In the genomic region with DNA sequence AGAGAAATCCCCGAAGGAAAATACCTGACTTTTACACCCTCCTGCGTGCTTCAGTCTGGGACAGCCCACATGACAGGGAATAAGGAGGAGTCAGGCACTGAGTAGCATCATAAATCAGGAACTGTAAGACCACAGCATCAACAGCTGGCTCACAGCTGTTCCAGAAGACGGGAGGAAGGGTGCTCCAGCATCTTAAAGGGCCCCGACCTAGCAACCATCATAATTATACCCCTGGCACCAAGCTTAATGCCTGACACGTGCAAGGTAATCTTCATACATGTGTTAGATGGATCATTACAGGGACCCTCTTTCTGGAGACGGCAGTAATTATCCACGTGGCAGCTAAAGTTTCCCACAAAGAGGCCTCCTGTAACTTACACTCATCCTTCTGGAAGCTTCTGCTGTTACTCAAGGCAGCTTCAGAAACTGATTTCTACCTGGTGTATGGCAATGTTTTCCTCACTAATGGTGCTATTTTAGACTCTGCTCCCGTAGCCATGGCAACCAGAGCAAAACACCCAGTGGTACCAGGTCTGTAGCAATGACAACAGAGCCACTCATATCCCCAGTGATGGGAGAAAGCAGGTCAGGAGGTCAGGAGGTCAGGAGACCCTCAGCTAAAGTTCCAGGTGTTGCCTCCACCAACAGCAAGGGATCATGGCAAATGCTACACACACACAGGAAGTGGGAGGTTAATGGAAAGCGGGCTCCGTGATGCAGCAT, we compare ENCODE assay signal across 9 mouse cellular contexts.
DNase-seq lines count a peak whose midpoint lies in the region; ATAC-seq and TF ChIP-seq lines count a peak whose summit lies in the region.
"Had no signal": no experiment of that assay in that cellular context is flagged by ENCODE, and none has a peak within 500 bp of the region (broad histone marks: within the 10 kb centered on the region; RNA-seq: fewer than 3 reads in every experiment).

No protein-coding gene starts in this region.

- no peaks in the 10 kb centered on the region for H3K27me3 ChIP-seq in heart, adult 2 months (ENCODE audit: control insufficient read depth, insufficient read depth, low read length)
- H3K27me3 ChIP-seq in heart, embryonic 12.5 days (replicated peaks), result no peaks in the 10 kb centered on the region
- H3K27me3 ChIP-seq in embryonic facial prominence, embryonic 14.5 days (replicated peaks; ENCODE audit: control insufficient read depth, insufficient read depth, low read length), result no peaks in the 10 kb centered on the region
- H3K27me3 ChIP-seq in midbrain, postnatal 0 days (ENCODE audit: insufficient read depth, low read length), result no peaks in the 10 kb centered on the region
- H3K27me3 ChIP-seq: hindbrain, embryonic 15.5 days had no signal

- H3K79me2 ChIP-seq in heart, adult 2 months (replicated peaks; ENCODE audit: control insufficient read depth, insufficient read depth, low read length), result no peaks in the 10 kb centered on the region

- no peak for TF ChIP-seq CTCF in heart, adult 2 months (IDR thresholded peaks at IDR 0.05)
- no peak for TF ChIP-seq CTCF in midbrain, postnatal 0 days (IDR thresholded peaks at IDR 0.05)

- no peak for TF ChIP-seq POLR2A in heart, adult 2 months (IDR thresholded peaks at IDR 0.05; ENCODE audit: insufficient read depth, low read depth, low read length)

- TF ChIP-seq EP300 in heart, adult 2 months (IDR thresholded peaks at IDR 0.05; ENCODE audit: insufficient read depth, low read depth, low read length), result no peak

- peak; percentile 13 to 23 for DNase-seq in heart, adult 2 months
- peak; percentile 73 for DNase-seq in embryonic facial prominence, embryonic 14.5 days (ENCODE audit: low spot score)
- peak; percentile 80 for DNase-seq in kidney, postnatal 10 days
- DNase-seq in midbrain, postnatal 0 days (ENCODE audit: low spot score), result peak; percentile 42
- DNase-seq in cerebellum, adult 9-10 months, result no peak
- DNase-seq in adrenal gland, adult 2 months, result no peak
- no peak for DNase-seq in left cerebral cortex, adult 9 months (ENCODE audit: low spot score in 2 of 2)

- H3K9ac ChIP-seq in heart, adult 2 months (ENCODE audit: low read depth, low read length), result no peak overlapping the region
- no peak overlapping the region for H3K9ac ChIP-seq in heart, embryonic 12.5 days
- no peak overlapping the region; the same call in 1 of the 2 replicates for H3K9ac ChIP-seq in embryonic facial prominence, embryonic 14.5 days (ENCODE audit: low read depth, low read length)
- H3K9ac ChIP-seq in midbrain, postnatal 0 days (replicated peaks; ENCODE audit: low read length, poor library complexity, severe bottlenecking), result no peak overlapping the region
- H3K9ac ChIP-seq: hindbrain, embryonic 15.5 days had no signal

- no peak overlapping the region for H3K4me2 ChIP-seq in heart, embryonic 12.5 days
- no peak overlapping the region for H3K4me2 ChIP-seq in embryonic facial prominence, embryonic 14.5 days (ENCODE audit: low read depth, low read length)
- no peak overlapping the region for H3K4me2 ChIP-seq in midbrain, postnatal 0 days (ENCODE audit: low read depth, low read length, poor library complexity, severe bottlenecking)
- H3K4me2 ChIP-seq: hindbrain, embryonic 15.5 days had no signal

- WGBS in heart, adult 2 months, result 69% methylated on average over 10 of the region's 10 CpGs
- 71% methylated on average over 10 of the region's 10 CpGs for WGBS in heart, embryonic 12.5 days
- WGBS in embryonic facial prominence, embryonic 14.5 days, result 24% methylated on average over 10 of the region's 10 CpGs
- WGBS in midbrain, postnatal 0 days, result 76% methylated on average over 10 of the region's 10 CpGs

- intact Hi-C loops in heart, adult 2 months (cut with DNase I), result no loop called here

- no peak overlapping the region for H3K4me3 ChIP-seq in heart, adult 2 months
- no peak overlapping the region for H3K4me3 ChIP-seq in heart, embryonic 12.5 days
- H3K4me3 ChIP-seq in embryonic facial prominence, embryonic 14.5 days (ENCODE audit: low read depth, low read length), result no peak overlapping the region
- H3K4me3 ChIP-seq in midbrain, postnatal 0 days (ENCODE audit: low read depth, low read length), result no peak overlapping the region
- H3K4me3 ChIP-seq: hindbrain, embryonic 15.5 days had no signal

- no peaks in the 10 kb centered on the region for H3K36me3 ChIP-seq in heart, adult 2 months (ENCODE audit: control insufficient read depth, insufficient read depth, low read length)
- no peaks in the 10 kb centered on the region for H3K36me3 ChIP-seq in heart, embryonic 12.5 days
- H3K36me3 ChIP-seq in embryonic facial prominence, embryonic 14.5 days (ENCODE audit: control insufficient read depth, insufficient read depth, low read length), result no peaks in the 10 kb centered on the region
- no peaks in the 10 kb centered on the region for H3K36me3 ChIP-seq in midbrain, postnatal 0 days (ENCODE audit: insufficient read depth, low read length)
- H3K36me3 ChIP-seq: hindbrain, embryonic 15.5 days had no signal

- no peak for ATAC-seq in heart, embryonic 12.5 days (ENCODE audit: insufficient number of reproducible peaks, low FRiP score)
- ATAC-seq in embryonic facial prominence, embryonic 14.5 days (ENCODE audit: low read depth), result peak; percentile 90
- ATAC-seq in midbrain, postnatal 0 days (ENCODE audit: low FRiP score), result peak; percentile 65; the same call in 1 of the 2 replicates

- H3K9me3 ChIP-seq in heart, embryonic 12.5 days (replicated peaks), result peaks cover 7% of the 10 kb centered on the region; the same call in 1 of the 2 replicates
- H3K9me3 ChIP-seq in embryonic facial prominence, embryonic 14.5 days (ENCODE audit: control insufficient read depth, low read length), result 0 out of 2 replicates have a peak, but pooled peaks cover 4% of the 10 kb centered on the region
- no peaks in the 10 kb centered on the region for H3K9me3 ChIP-seq in midbrain, postnatal 0 days (ENCODE audit: low read length)
- H3K9me3 ChIP-seq: hindbrain, embryonic 15.5 days had no signal

- H3K27ac ChIP-seq in heart, adult 2 months, result no peak overlapping the region
- no peak overlapping the region for H3K27ac ChIP-seq in heart, embryonic 12.5 days (ENCODE audit: poor library complexity, severe bottlenecking)
- H3K27ac ChIP-seq in embryonic facial prominence, embryonic 14.5 days (replicated peaks; ENCODE audit: low read depth, low read length), result no peak overlapping the region
- H3K27ac ChIP-seq in midbrain, postnatal 0 days (ENCODE audit: low read depth, low read length), result peak overlapping the region; percentile 32; the same call in 1 of the 2 replicates
- H3K27ac ChIP-seq: hindbrain, embryonic 15.5 days had no signal

- H3K4me1 ChIP-seq in heart, adult 2 months (ENCODE audit: control insufficient read depth, insufficient read depth, low read length), result no peaks in the 10 kb centered on the region
- peaks cover 11% of the 10 kb centered on the region for H3K4me1 ChIP-seq in heart, embryonic 12.5 days (replicated peaks)
- peaks cover 15% of the 10 kb centered on the region for H3K4me1 ChIP-seq in embryonic facial prominence, embryonic 14.5 days (ENCODE audit: control insufficient read depth, insufficient read depth, low read length)
- H3K4me1 ChIP-seq in midbrain, postnatal 0 days (ENCODE audit: insufficient read depth, low read length), result peaks cover 11% of the 10 kb centered on the region; the same call in 1 of the 2 replicates

Comparison
In these comparisons a context has a peak if more than half of its experiments do, and no peak if none do; other contexts are left out.
1. DNase-seq: peak in heart, adult 2 months (2 of 2), embryonic facial prominence, embryonic 14.5 days (single experiment), kidney, postnatal 10 days (single experiment) and midbrain, postnatal 0 days (single experiment); none in cerebellum, adult 9-10 months (single experiment), adrenal gland, adult 2 months (single experiment) and left cerebral cortex, adult 9 months (0 of 2).